Mouse (Mus musculus) Patski (cell line): Measurements from ENCODE around the gene Cyb561d1. TPM values are rescaled to one million over a fixed set of nuclear protein-coding genes. Genes with fewer than 3 reads are reported as not detected.

ENCODE experiments used
- ATAC-seq: fragments of 100-300 bp; one replicate; pipeline ENCODE4 v1.8.0; 2021
- CTCF ChIA-PET: fragments of 350-600 bp; sonication (Branson Sonifier 250); formaldehyde crosslinking; loops from one replicate; lab custom pipeline; 2022; ENCODE audit warnings: inconsistent platforms; lab: Charles Lee
- POLR2A ChIA-PET: fragments of 350-600 bp; sonication (Branson Sonifier 250); formaldehyde crosslinking; loops from one replicate; lab custom pipeline; 2022; ENCODE audit warnings: antibody characterized with exemption, inconsistent platforms; lab: Charles Lee
- DNase-seq: peaks from one replicate; pipeline ENCODE4 v3.0.0-alpha.2; 2011; ENCODE audit warnings: low read depth, low spot score
- H3K27me3 ChIP-seq: fragments of 371-371 bp; one replicate; pipeline ENCODE4 v1.5.1; 2021
- CTCF ChIP-seq: fragments of 100-300 bp; IDR thresholded peaks from one replicate; pipeline ENCODE4 v1.5.1; 2021
- in situ Hi-C: fragments of 300-500 bp; cut with MboI; formaldehyde crosslinking; loops from 3 replicates; pipeline ENCODE4 v1.11.1; 2018; ENCODE audit warnings: low pct_unique_long_range_greater_than_20kb, mixed read lengths
- polyA plus RNA-seq: library from polyadenylated mRNA; unstranded; gene quantifications from one replicate; pipeline ENCODE4 v1.2.3, GENCODE M21; 2021

Gene Cyb561d1
- polyA plus RNA-seq, 1 experiment from 2014 or later: 9.2 TPM

- peaks cover 14% of the 10 kb centered on the region for H3K27me3 ChIP-seq
- TF ChIP-seq CTCF: no peak
- DNase-seq: no peak
- ChIA-PET CTCF (no interaction called here), POLR2A (no interaction called here)
- in situ Hi-C loops: no loop called here
- no peak for ATAC-seq
These were observed 13.7 kb upstream of the Cyb561d1 start for GRCm38 (mm10) chr3:108214734-108215133.

- no peak for TF ChIP-seq CTCF
- peaks cover 8% of the 10 kb centered on the region for H3K27me3 ChIP-seq
- ATAC-seq (no peak), DNase-seq (no peak)
- ChIA-PET POLR2A (interaction anchor here (0.6 kb wide), 1 partner anchor 44 kb away, joined by 3 read pairs; no protein-coding TSS in a partner anchor), CTCF (no interaction called here)
- in situ Hi-C loops: no loop called here
These were observed 11.4 kb upstream of the Cyb561d1 start for GRCm38 (mm10) chr3:108212406-108212805.

- ATAC-seq (no peak), DNase-seq (no peak)
- no peak for TF ChIP-seq CTCF
- ChIA-PET POLR2A (interaction anchor here (0.6 to 1.2 kb wide), 2 partner anchors 20 to 871 kb away, joined by 3 read pairs; no protein-coding TSS in a partner anchor), CTCF (interaction anchor here (3.5 kb wide), 1 partner anchor 11 kb away, joined by 25 read pairs; the partner anchor contains the start of gene Cyb561d1)
- in situ Hi-C loops: no loop called here
- H3K27me3 ChIP-seq: peaks cover 3% of the 10 kb centered on the region
These were observed 10.8 kb upstream of the Cyb561d1 start for GRCm38 (mm10) chr3:108211845-108212244.

GRCm38 (mm10) chr3:108210771-108211139 lies 9.7 kb upstream of the Cyb561d1 start, which contains the start of gene Atxn7l2:
Gene Atxn7l2, minus strand, starts transcription at chr3:108210934.
- ATAC-seq (peak; percentile 68), DNase-seq (no peak)
- POLR2A ChIA-PET: interaction anchor here (0.9 to 2.5 kb wide), 8 partner anchors 10 to 46 kb away, joined by 3 to 15 read pairs (median 4); partner anchors contain the start of genes Cyb561d1 and Psma5
- no peak for TF ChIP-seq CTCF
- H3K27me3 ChIP-seq: peaks cover 3% of the 10 kb centered on the region
- in situ Hi-C loops: no loop called here
- CTCF ChIA-PET: interaction anchor here (0.8 to 3.5 kb wide), 8 partner anchors 9 to 59 kb away, joined by 3 to 25 read pairs (median 5); partner anchors contain the start of gene Cyb561d1

GRCm38 (mm10) chr3:108209946-108210770 lies 9.1 kb upstream of the Cyb561d1 start:
- peaks cover under 1% of the 10 kb centered on the region for H3K27me3 ChIP-seq
- ChIA-PET POLR2A (interaction anchor here (0.9 to 2.5 kb wide), 9 partner anchors 10 to 46 kb away, joined by 3 to 15 read pairs (median 3); partner anchors contain the start of genes Cyb561d1 and Psma5), CTCF (interaction anchor here (0.8 to 3.5 kb wide), 8 partner anchors 9 to 59 kb away, joined by 3 to 25 read pairs (median 5); partner anchors contain the start of gene Cyb561d1)
- peak; percentile 73 for ATAC-seq
- in situ Hi-C loops: loop anchor here (5.0 kb wide), 1 partner anchor 43 kb away; no protein-coding TSS in a partner anchor
- DNase-seq: peak; percentile 96
- no peak for TF ChIP-seq CTCF

GRCm38 (mm10) chr3:108209536-108209935 lies 8.5 kb upstream of the Cyb561d1 start:
- H3K27me3 ChIP-seq: no peaks in the 10 kb centered on the region
- in situ Hi-C loops: loop anchor here (5.0 kb wide), 1 partner anchor 42 kb away; no protein-coding TSS in a partner anchor
- DNase-seq: no peak
- ChIA-PET POLR2A (interaction anchor here (1.0 to 2.5 kb wide), 5 partner anchors 9 to 45 kb away, joined by 3 to 15 read pairs (median 4); partner anchors contain the start of gene Cyb561d1), CTCF (interaction anchor here (1.7 to 15.7 kb wide), 3 partner anchors 8 to 44 kb away, joined by 7 to 247 read pairs (median 25); partner anchors contain the start of gene Cyb561d1)
- no peak for TF ChIP-seq CTCF
- ATAC-seq: no peak

GRCm38 (mm10) chr3:108209001-108209400 lies 8.0 kb upstream of the Cyb561d1 start:
- DNase-seq: no peak
- no peak for TF ChIP-seq CTCF
- ChIA-PET POLR2A (interaction anchor here (0.5 to 2.5 kb wide), 4 partner anchors 9 to 111 kb away, joined by 3 to 15 read pairs (median 3); partner anchors contain the start of gene Cyb561d1), CTCF (interaction anchor here (1.7 to 15.7 kb wide), 3 partner anchors 8 to 44 kb away, joined by 7 to 247 read pairs (median 25); partner anchors contain the start of gene Cyb561d1)
- H3K27me3 ChIP-seq: no peaks in the 10 kb centered on the region
- in situ Hi-C loops: loop anchor here (5.0 kb wide), 1 partner anchor 42 kb away; no protein-coding TSS in a partner anchor
- no peak for ATAC-seq

GRCm38 (mm10) chr3:108206731-108207375 lies 5.8 kb upstream of the Cyb561d1 start:
- ATAC-seq (no peak), DNase-seq (no peak)
- in situ Hi-C loops: loop anchor here (5.0 kb wide), 1 partner anchor 40 kb away; no protein-coding TSS in a partner anchor
- no peak for TF ChIP-seq CTCF
- POLR2A ChIA-PET: interaction anchor here (0.6 to 1.6 kb wide), 3 partner anchors 21 to 68 kb away, joined by 3 read pairs; no protein-coding TSS in a partner anchor
- no peaks in the 10 kb centered on the region for H3K27me3 ChIP-seq
- CTCF ChIA-PET: interaction anchor here (0.8 to 15.7 kb wide), 4 partner anchors 11 to 41 kb away, joined by 3 to 247 read pairs (median 4); no protein-coding TSS in a partner anchor

GRCm38 (mm10) chr3:108205601-108206000 lies 4.6 kb upstream of the Cyb561d1 start:
- POLR2A ChIA-PET: no interaction called here
- TF ChIP-seq CTCF: no peak
- in situ Hi-C loops: loop anchor here (5.0 kb wide), 1 partner anchor 38 kb away; no protein-coding TSS in a partner anchor
- CTCF ChIA-PET: interaction anchor here (0.8 to 15.7 kb wide), 4 partner anchors 11 to 121 kb away, joined by 3 to 247 read pairs (median 6); no protein-coding TSS in a partner anchor
- ATAC-seq (no peak), DNase-seq (no peak)
- H3K27me3 ChIP-seq: no peaks in the 10 kb centered on the region
